Comparison of ENCODE assay signal across 8 mouse cellular contexts in the genomic region with DNA sequence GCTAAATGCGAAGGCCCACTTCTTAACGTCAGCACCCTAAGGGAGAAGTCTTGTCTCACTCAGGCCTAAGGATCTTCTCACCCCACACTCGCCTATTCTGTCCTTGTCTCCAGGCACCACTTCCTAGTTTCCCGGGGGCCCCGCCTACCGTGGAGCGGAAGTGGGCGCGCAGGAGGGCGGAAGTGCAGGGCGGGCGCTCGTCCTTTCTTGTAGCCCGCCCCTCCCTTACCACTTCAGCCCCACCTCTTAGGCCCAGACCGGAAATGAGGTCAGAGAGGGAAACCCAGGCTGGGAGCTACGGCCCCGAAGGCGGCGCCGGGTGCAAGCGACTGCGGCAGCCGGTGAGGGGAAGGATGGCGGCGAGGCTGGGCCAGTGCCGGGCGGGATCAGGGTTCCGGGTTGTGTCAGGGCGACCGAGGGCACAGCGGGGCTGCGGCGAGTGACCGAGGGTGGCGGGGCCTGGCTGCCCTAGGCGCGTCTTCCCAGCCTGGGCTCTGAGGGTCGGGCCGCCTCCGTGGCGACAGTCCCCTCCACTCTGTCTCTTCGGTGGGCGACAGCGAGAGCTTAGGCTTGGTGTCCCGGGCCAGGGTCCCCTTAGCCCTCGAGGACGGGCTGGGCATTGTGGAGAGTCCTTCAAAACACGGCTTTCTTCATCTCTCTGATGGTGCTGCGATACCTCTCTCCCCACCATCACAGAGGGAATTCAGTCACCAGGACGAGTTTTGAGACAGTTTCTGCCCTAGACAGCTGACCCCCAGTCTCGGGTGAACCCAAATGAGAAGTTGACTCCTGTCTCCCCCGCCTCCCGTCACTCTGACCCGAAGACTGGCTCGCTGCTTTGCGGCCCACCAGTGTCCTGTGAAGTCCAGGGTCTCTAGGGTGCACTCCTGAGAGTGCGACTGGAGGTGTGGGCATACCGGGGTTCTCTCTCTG. TPM values are rescaled to one million over a fixed set of nuclear protein-coding genes. Genes with fewer than 3 reads are reported as not detected.
DNase-seq lines count a peak whose midpoint lies in the region; ATAC-seq lines count a peak whose summit lies in the region.

TSS of gene Gpatch2l (plus strand) at position 255 of the 933 bp plus-strand sequence.

- peak within 1 kb of the TSS; percentile 83 for H3K4me3 ChIP-seq in hindbrain, embryonic 16.5 days (ENCODE audit: low read length)
- peak within 1 kb of the TSS; percentile 91 for H3K4me3 ChIP-seq in macrophage (ENCODE audit: inconsistent target)

- peak within 1 kb of the TSS; percentile 91 for H3K4me2 ChIP-seq in hindbrain, embryonic 16.5 days (ENCODE audit: low read length)

- peak within 1 kb of the TSS; percentile 87 for H3K27ac ChIP-seq in hindbrain, embryonic 16.5 days (ENCODE audit: low read depth, low read length)
- peak within 1 kb of the TSS; percentile 93 for H3K27ac ChIP-seq in macrophage

- H3K27me3 ChIP-seq in hindbrain, embryonic 16.5 days (replicated peaks; ENCODE audit: control insufficient read depth, insufficient read depth, low read length): no peaks in the 10 kb centered on the region

- H3K9ac ChIP-seq in hindbrain, embryonic 16.5 days (ENCODE audit: low read depth, low read length): peak within 1 kb of the TSS; percentile 95

- H3K79me2 ChIP-seq in macrophage (ENCODE audit: inconsistent target): peaks cover 47% of the 10 kb centered on the region

- peak; percentile 81 for DNase-seq in WW6 (ENCODE audit: low read depth, low spot score)
- DNase-seq in cerebellum, postnatal 4 days (ENCODE audit: low spot score in 2 of 2): peak; percentile 85 to 93
- DNase-seq in gastrocnemius, adult 18-20 months (ENCODE audit: low spot score): peak; percentile 98
- DNase-seq in left cerebral cortex, adult 18-20 months (ENCODE audit: low spot score in 2 of 2): peak; percentile 94 to 96
- DNase-seq in right cerebral cortex, adult 18-20 months: peak; percentile 96
- DNase-seq in urinary bladder, postnatal 10 days (ENCODE audit: low spot score): peak; percentile 70

- no peaks in the 10 kb centered on the region for H3K9me3 ChIP-seq in hindbrain, embryonic 16.5 days (ENCODE audit: control insufficient read depth, low read length)

- WGBS in hindbrain, embryonic 16.5 days: under 1% methylated on average over 52 of the region's 58 CpGs
- WGBS in macrophage (ENCODE audit: missing documents): under 1% methylated on average over 56 of the region's 58 CpGs

- H3K36me3 ChIP-seq in hindbrain, embryonic 16.5 days (ENCODE audit: control insufficient read depth, insufficient read depth, low read length): peaks cover 5% of the 10 kb centered on the region
- H3K36me3 ChIP-seq in macrophage (ENCODE audit: inconsistent target): peaks cover 14% of the 10 kb centered on the region; the same call in 1 of the 2 replicates

- peak; percentile 99 for ATAC-seq in hindbrain, embryonic 16.5 days

- H3K4me1 ChIP-seq in hindbrain, embryonic 16.5 days (ENCODE audit: control insufficient read depth, insufficient read depth, low read depth, low read length): peaks cover 25% of the 10 kb centered on the region

RNA-seq across cellular contexts. Expression of gene Gpatch2l, which starts in this region (rescaled TPM):
- total RNA-seq in gastrocnemius, adult 18-20 months (2021): 10 to 100 TPM; 12.2 to 12.5 TPM
- 24.4 and 30.5 TPM in 2 replicates for polyA plus RNA-seq in hindbrain, embryonic 16.5 days (2015; fragmentation: Nextera tagmentation; extraction: Ambion mirVana)
- 10 to 100 TPM; 33.4 to 36.2 TPM for total RNA-seq in left cerebral cortex, adult 18-20 months (2021)
- total RNA-seq in macrophage (2018; cell fraction: chromatin; rRNA removed): 100 to 1,000 TPM in 23 of 26 experiments, 10 to 100 TPM in 3; 85.1 to 294 (median 192) TPM
- total RNA-seq in macrophage (2018; cell fraction: cytosol; rRNA removed): 10 to 100 TPM; 17.7 to 43.5 (median 30.6) TPM
- 100 to 1,000 TPM in 15 of 26 experiments, 10 to 100 TPM in 11; 57.1 to 176 (median 104) TPM for total RNA-seq in macrophage (2018; cell fraction: nucleus; rRNA removed)
- polyA plus RNA-seq in macrophage (2018): 16.4 to 20.3 TPM (median 17.9 TPM) in 3 replicates

Comparison
In these comparisons a context has a peak if more than half of its experiments do, and no peak if none do; other contexts are left out.
1. Peak in every context shown above with its lines: DNase-seq, ATAC-seq, H3K4me3 ChIP-seq and H3K27ac ChIP-seq.